Mouse (Mus musculus) left cerebral cortex, postnatal 14 days (tissue): ENCODE measurements at regions not wholly inside any gene's neighbourhood (a gene's known extent, or its start where the extent isn't known, plus 50 kb on each side); places are given as distances from the start of the nearest gene placed in this dataset.

ENCODE experiments used
- DNase-seq, 2 experiments: peaks; one replicate each; pipeline ENCODE4 v3.0.0; 2021 to 2022; ENCODE audit warnings: low spot score in 2 of 2, mixed read lengths in 1 of 2
- intact Hi-C: fragments of 180-260 bp; cut with DNase I; formaldehyde crosslinking; loops from one replicate; pipeline ENCODE4 v1.15.1; 2025

- intact Hi-C loops = no loop called here
- DNase-seq = no peak
These were observed 2634.2 kb downstream of the 9330182O14Rik start for GRCm38 (mm10) chr15:42768396-42768795.

DNA sequence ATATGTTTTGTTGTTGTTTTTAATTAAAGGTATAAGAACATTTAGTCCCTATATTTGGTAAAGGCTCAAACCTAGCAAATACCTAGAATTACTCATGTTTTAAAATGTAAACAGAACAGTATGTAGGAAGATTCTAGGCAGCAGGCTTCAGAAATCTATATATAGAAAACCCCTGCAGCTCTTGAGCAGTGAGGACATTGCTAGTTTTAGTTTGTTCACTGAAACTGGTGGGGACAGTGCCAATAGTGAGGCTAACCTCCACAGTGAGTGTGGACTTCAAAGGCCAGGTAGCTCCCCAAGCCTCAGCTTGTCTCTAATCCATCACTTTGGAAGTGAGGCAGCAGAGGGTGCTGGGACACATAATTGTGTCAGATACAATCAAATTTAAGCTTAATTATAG lies 2645.7 kb downstream of the 9330182O14Rik start:
- DNase-seq = no peak

GRCm38 (mm10) chr15:42801217-42801616 lies 2667.1 kb downstream of the 9330182O14Rik start:
- intact Hi-C loops = no loop called here
- DNase-seq = no peak

More for the DNA sequence above, 2645.7 kb downstream of the 9330182O14Rik start:
- intact Hi-C loops = no loop called here

GRCm38 (mm10) chr15:42810871-42811490 lies 2676.8 kb downstream of the 9330182O14Rik start:
- intact Hi-C loops = no loop called here
- DNase-seq = no peak

DNA sequence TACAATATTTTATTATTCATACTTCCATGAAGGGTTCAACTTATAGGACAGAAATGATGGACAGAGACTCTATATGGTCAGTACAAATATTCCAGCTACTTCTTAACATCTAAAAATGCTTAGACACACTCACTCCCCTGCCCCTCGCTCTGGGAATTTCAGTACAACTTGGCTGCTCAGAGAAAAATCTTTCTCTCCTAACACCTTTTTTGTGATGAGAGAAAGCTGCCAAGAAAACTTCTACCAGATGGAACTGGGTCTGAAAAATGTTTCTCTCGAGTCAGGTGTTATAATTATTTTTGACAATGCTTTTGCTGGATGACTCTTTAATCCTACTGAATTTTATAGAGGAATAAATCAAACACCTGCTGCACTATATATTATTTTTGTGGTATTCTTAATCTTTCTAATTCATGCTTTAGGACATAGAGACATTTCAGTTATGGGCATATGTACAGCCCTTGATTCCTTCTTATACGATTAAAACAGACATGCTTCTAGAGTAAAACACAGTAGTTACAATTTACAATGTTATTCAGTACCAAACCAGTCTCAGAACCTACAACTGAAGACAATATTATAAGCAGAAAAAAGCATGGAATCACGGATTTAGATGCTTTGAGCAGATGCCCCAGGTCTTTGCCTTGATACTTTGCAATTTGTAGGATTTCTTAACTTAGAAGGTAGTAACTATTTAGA lies 2681.0 kb downstream of the 9330182O14Rik start:
- intact Hi-C loops = no loop called here
- peak; percentile 16 to 60 for DNase-seq

GRCm38 (mm10) chr15:42838839-42839238 lies 2704.7 kb downstream of the 9330182O14Rik start:
- intact Hi-C loops = no loop called here
- no peak for DNase-seq

GRCm38 (mm10) chr15:42850003-42850402 lies 2715.8 kb downstream of the 9330182O14Rik start:
- DNase-seq = no peak
- intact Hi-C loops = no loop called here

GRCm38 (mm10) chr15:42872491-42872890 lies 2738.3 kb downstream of the 9330182O14Rik start:
- intact Hi-C loops = no loop called here
- no peak for DNase-seq

- intact Hi-C loops = no loop called here
These were observed 2760.4 kb downstream of the 9330182O14Rik start for GRCm38 (mm10) chr15:42894611-42895010.

GRCm38 (mm10) chr15:42900056-42900455 lies 2765.9 kb downstream of the 9330182O14Rik start:
- intact Hi-C loops = no loop called here
- DNase-seq = peak; percentile 4 to 6

More at GRCm38 (mm10) chr15:42894611-42895010, 2760.4 kb downstream of the 9330182O14Rik start:
- DNase-seq = no peak

DNA sequence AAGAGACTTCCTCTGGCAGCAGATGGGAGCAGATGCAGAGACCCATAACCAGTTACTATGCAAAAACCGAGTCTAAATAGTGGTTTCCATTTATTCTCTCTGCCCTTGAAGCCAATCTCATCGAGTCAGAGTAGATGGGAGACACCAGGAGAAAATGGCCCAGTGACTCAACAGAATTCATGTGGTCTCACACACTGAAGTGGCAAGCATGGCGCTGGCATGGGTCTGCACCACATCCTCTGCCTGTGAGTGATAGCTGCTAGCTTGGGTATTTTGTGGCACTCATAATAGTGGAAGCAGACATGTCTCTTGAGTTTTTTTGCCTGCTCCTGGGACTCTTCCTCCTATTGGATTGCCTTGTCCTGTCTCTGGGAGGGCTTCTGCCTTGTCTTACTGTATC lies 2767.6 kb downstream of the 9330182O14Rik start:
- DNase-seq = no peak
- intact Hi-C loops = no loop called here

DNA sequence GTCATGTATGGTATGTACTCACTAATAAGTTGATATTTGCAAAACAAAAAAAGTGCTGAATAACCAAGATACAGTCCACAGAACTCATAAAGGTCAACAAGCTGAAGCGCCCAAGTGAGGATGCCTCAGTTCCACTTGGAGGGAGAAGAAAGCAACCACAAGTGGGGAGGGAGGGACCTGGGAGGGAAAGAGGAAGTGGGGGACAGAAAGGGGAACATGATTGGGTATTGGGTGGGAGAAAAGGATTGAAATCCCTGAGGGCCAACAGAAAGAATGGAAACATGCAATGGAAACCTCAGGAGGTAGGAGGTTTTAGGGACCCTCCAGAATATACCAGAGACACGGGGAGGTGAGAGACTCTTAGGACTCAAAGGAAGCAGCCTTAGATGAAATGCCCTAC lies 2777.2 kb downstream of the 9330182O14Rik start:
- intact Hi-C loops = loop anchor here (10.0 kb wide), 2 partner anchors 207 to 927 kb away; no protein-coding TSS in a partner anchor
- no peak for DNase-seq

DNA sequence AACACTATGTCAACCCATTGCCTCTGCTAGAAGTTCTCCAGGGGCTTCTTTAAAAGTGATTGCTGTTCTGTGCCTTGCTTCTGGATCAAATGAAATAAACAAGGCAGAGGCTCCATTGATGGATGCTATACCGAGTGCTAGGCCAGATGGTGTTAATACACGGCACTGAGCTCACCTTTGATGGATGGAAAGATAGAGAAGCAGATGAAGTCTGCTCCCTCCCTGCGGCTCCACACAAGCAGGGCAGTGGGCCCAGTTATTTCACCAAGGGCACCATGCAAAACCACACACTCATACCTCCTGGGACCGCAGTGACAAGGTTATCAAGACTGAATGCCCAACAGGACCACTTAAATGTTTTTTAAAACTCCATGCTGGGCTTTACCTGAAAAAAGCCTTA lies 2778.7 kb downstream of the 9330182O14Rik start:
- intact Hi-C loops = loop anchor here (10.0 kb wide), 2 partner anchors 208 to 928 kb away; no protein-coding TSS in a partner anchor

DNA sequence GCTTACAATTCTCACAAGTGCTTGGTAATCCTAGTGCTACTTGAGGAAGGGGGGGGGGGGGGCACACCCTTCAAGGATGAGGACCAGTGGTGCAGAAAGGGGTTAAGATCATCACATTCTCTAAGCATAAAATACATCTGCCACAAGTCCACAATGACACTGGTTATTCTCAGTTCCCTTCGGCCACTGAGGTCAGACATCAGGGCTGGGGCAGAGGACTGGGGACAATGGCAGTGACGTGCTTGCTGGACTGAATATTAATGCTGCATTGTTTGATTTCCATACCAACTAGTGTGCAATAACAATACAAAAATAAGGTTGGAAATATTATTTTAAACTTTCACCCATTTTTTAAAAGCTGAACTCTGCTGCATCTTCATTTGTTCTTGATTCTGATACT lies 2779.1 kb downstream of the 9330182O14Rik start:
- intact Hi-C loops = loop anchor here (10.0 kb wide), 2 partner anchors 208 to 928 kb away; no protein-coding TSS in a partner anchor
- DNase-seq = no peak

More for the DNA sequence above, 2778.7 kb downstream of the 9330182O14Rik start:
- no peak for DNase-seq

GRCm38 (mm10) chr15:42914099-42914498 lies 2779.9 kb downstream of the 9330182O14Rik start:
- peak; percentile 79 to 86 for DNase-seq
- intact Hi-C loops = loop anchor here (2.0 to 10.0 kb wide), 3 partner anchors 209 to 929 kb away; no protein-coding TSS in a partner anchor

- intact Hi-C loops = loop anchor here (2.0 to 10.0 kb wide), 3 partner anchors 210 to 930 kb away; no protein-coding TSS in a partner anchor
- no peak for DNase-seq
These were observed 2781.0 kb downstream of the 9330182O14Rik start for GRCm38 (mm10) chr15:42915195-42915594.

DNA sequence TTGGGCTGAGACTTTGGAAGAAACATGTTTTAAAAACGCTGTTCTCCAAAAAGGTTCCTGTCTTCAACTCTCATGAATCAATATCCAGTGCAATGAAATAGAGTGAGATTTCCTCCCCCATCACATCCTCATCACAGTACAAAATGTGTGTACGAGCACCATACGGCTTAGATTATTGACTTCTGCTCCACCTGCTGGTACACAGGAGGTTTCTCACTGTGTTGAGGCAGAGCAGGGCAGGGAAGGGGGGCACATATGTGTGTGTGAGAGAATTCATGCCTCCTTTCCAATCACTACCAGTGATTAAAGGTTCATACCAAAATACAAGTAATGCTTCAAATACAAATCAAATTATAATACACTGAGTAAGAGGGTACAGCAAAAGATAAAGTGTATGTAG lies 2787.5 kb downstream of the 9330182O14Rik start:
- intact Hi-C loops = no loop called here
- DNase-seq = no peak

GRCm38 (mm10) chr15:42928331-42928730 lies 2794.2 kb downstream of the 9330182O14Rik start:
- intact Hi-C loops = no loop called here
- DNase-seq = peak; percentile 6 to 18

DNA sequence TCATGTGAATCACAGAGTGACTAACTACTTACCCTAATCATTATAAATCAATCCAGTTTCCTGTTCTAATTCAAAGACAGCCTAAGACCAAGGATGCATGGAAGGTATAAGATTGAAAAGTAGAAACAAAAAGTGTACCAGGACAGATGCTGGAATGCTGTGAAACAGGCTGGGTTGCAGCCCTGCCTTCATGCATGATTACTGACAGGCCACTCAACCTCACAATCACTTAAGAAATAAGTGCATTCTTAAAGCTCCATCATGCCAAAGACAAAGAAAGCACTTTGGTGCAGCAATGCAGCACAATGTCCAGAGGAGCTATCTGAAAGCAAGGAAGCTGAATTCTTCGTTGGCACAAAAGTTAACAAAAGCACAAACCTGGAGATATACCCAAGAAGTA lies 2810.4 kb downstream of the 9330182O14Rik start:
- no peak for DNase-seq
- intact Hi-C loops = no loop called here

DNA sequence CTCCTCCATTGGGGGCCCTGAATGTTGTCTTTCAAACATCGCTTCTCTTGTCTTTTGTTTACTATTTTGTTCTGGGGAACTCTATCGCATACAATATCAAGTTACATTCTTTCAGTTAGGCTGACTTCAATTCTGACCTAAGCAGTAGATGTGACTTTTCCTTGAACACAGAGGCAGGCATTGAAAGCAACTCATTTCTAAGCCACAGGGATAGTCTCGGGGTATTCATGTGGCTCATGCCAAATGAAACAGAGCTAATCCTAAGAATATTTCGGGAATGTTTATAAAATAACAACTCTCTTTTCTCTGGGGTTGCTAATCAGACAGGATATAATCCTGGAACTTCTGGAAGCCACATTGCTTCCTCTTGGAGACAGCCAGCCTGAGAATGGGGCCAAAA lies 2821.0 kb downstream of the 9330182O14Rik start:
- intact Hi-C loops = no loop called here
- no peak for DNase-seq
